ENCODE assay signal across 8 mouse cellular contexts in the genomic region with DNA sequence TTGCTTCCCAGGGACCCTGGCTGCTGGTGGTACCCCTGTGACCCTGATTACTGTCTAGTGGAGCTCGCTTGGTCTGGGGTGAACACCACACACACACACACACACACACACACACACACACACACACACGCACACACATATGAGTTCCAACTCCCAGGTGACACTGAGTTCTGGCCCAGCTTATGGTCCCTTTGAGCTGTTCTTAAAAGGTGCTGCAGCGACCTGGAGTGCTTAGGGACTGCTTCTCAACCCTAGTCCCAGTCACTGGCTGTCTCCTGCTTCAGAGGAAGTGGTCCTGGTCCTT. TPM values are rescaled to one million over a fixed set of nuclear protein-coding genes. Genes with fewer than 3 reads are reported as not detected.
DNase-seq lines count a peak whose midpoint lies in the region; TF ChIP-seq lines count a peak whose summit lies in the region.

No protein-coding gene starts in this region.

- no peak for DNase-seq in lung, adult 2 months
- no peak for DNase-seq in lung, postnatal 25 days (ENCODE audit: low spot score)
- DNase-seq in forebrain, embryonic 10.5 days (ENCODE audit: extremely low spot score, low spot score) = no peak
- DNase-seq in limb, embryonic 10.5 days (ENCODE audit: low spot score) = no peak
- DNase-seq in spleen, postnatal 36 days (ENCODE audit: low spot score in 2 of 2) = no peak
- DNase-seq in adipocyte (ENCODE audit: low spot score) = no peak
- DNase-seq in right cerebral cortex, postnatal 10 days (ENCODE audit: low spot score in 2 of 2) = no peak

- H3K4me1 ChIP-seq in lung, adult 2 months (ENCODE audit: control insufficient read depth, insufficient read depth, low read length) = peaks cover 3% of the 10 kb centered on the region; the same call in 1 of the 2 replicates
- H3K4me1 ChIP-seq in forebrain, embryonic 10.5 days = peaks cover 19% of the 10 kb centered on the region
- peaks cover 13% of the 10 kb centered on the region for H3K4me1 ChIP-seq in limb, embryonic 10.5 days
- H3K4me1 ChIP-seq in olfactory bulb, adult 2 months (ENCODE audit: control insufficient read depth, insufficient read depth, low read length) = peaks cover 14% of the 10 kb centered on the region

- no peak for TF ChIP-seq POLR2A in lung, adult 2 months (IDR thresholded peaks at IDR 0.05; ENCODE audit: borderline replicate concordance, extremely low read depth, low read depth, low read length)
- no peak for TF ChIP-seq POLR2A in olfactory bulb, adult 2 months (IDR thresholded peaks at IDR 0.05; ENCODE audit: insufficient read depth, low read depth, low read length)

- H3K4me3 ChIP-seq in lung, adult 2 months (replicated peaks; ENCODE audit: extremely low read depth, low read depth, low read length) = peak overlapping the region; percentile 66
- peak overlapping the region; percentile 69 for H3K4me3 ChIP-seq in forebrain, embryonic 10.5 days
- H3K4me3 ChIP-seq in limb, embryonic 10.5 days = peak overlapping the region; percentile 67
- peak overlapping the region; percentile 75 for H3K4me3 ChIP-seq in olfactory bulb, adult 2 months (ENCODE audit: insufficient read depth, low read depth, low read length)

- 0 out of 2 replicates have a peak overlapping the region, but pooled peaks have one; percentile 71 for H3K27ac ChIP-seq in forebrain, embryonic 10.5 days
- H3K27ac ChIP-seq in limb, embryonic 10.5 days = no peak overlapping the region
- peak overlapping the region; percentile 74 for H3K27ac ChIP-seq in olfactory bulb, adult 2 months (ENCODE audit: insufficient read depth, low read depth, low read length)

- no peaks in the 10 kb centered on the region for H3K36me3 ChIP-seq in forebrain, embryonic 10.5 days (replicated peaks)
- no peaks in the 10 kb centered on the region for H3K36me3 ChIP-seq in limb, embryonic 10.5 days

- TF ChIP-seq CTCF in lung, adult 2 months (IDR thresholded peaks at IDR 0.05; ENCODE audit: insufficient read depth, low read length) = no peak
- TF ChIP-seq CTCF in olfactory bulb, adult 2 months (IDR thresholded peaks at IDR 0.05; ENCODE audit: insufficient read depth, low read depth, low read length) = no peak

- WGBS in lung, adult 2 months = 36% methylated on average over 3 of the region's 3 CpGs
- 16% methylated on average over 3 of the region's 3 CpGs for WGBS in forebrain, embryonic 10.5 days
- 7% methylated on average over 3 of the region's 3 CpGs for WGBS in limb, embryonic 10.5 days
- 37% methylated on average over 3 of the region's 3 CpGs for WGBS in olfactory bulb, adult 2 months

- H3K27me3 ChIP-seq in forebrain, embryonic 10.5 days (ENCODE audit: poor library complexity, severe bottlenecking) = peaks cover 17% of the 10 kb centered on the region
- peaks cover 21% of the 10 kb centered on the region for H3K27me3 ChIP-seq in limb, embryonic 10.5 days (ENCODE audit: low read depth, poor library complexity, severe bottlenecking)

- H3K9me3 ChIP-seq in forebrain, embryonic 10.5 days = no peaks in the 10 kb centered on the region
- no peaks in the 10 kb centered on the region for H3K9me3 ChIP-seq in limb, embryonic 10.5 days (replicated peaks)

RNA-seq across cellular contexts. Expression of gene Inpp4b, which starts 0.6 kb away (rescaled TPM):
- polyA plus RNA-seq in lung, adult 2 months (2012; rRNA removed) = 1.8 and 2.6 TPM in 2 replicates
- 3.2 and 5.0 TPM in 2 replicates for polyA plus RNA-seq in forebrain, embryonic 10.5 days (2016; fragmentation: Nextera tagmentation; extraction: Ambion mirVana)
- polyA plus RNA-seq in limb, embryonic 10.5 days (2016; fragmentation: Nextera tagmentation; extraction: Ambion mirVana) = 6.3 and 15.8 TPM in 2 replicates
- not detected in 2 replicates for polyA plus RNA-seq in olfactory bulb, adult 2 months (2012; ENCODE audit: insufficient read depth, insufficient read length, low replicate concordance, missing spikeins)
